ENCODE assay signal across 8 mouse cellular contexts in genomic region chr9:7184897-7185291, GRCm38 (mm10). TPM values are rescaled to one million over a fixed set of nuclear protein-coding genes. Genes with fewer than 3 reads are reported as not detected.
DNase-seq lines count a peak whose midpoint lies in the region; ATAC-seq and TF ChIP-seq lines count a peak whose summit lies in the region.

No protein-coding gene starts in this region.

- TF ChIP-seq CTCF in left cerebral cortex, adult 2 months (IDR thresholded peaks at IDR 0.05), result no peak

- H3K9ac ChIP-seq in embryonic facial prominence, embryonic 14.5 days (ENCODE audit: low read depth, low read length), result peak overlapping the region; percentile 86
- H3K9ac ChIP-seq in limb, embryonic 13.5 days, result peak overlapping the region; percentile 94
- H3K9ac ChIP-seq in midbrain, embryonic 14.5 days (replicated peaks; ENCODE audit: low read length), result peak overlapping the region; percentile 87

- H3K4me1 ChIP-seq in embryonic facial prominence, embryonic 14.5 days (ENCODE audit: control insufficient read depth, insufficient read depth, low read length), result peaks cover 10% of the 10 kb centered on the region
- H3K4me1 ChIP-seq in limb, embryonic 13.5 days, result peaks cover 17% of the 10 kb centered on the region
- H3K4me1 ChIP-seq in midbrain, embryonic 14.5 days (ENCODE audit: control insufficient read depth, insufficient read depth, low read length), result peaks cover 27% of the 10 kb centered on the region

- intact Hi-C loops in left cerebral cortex, adult 2 months (cut with DNase I), result loop anchor here (10.0 kb wide), 1 partner anchor 650 kb away; the partner anchor contains the start of gene Birc2

- WGBS in embryonic facial prominence, embryonic 14.5 days, result under 1% methylated on average over 21 of the region's 31 CpGs
- under 1% methylated on average over 27 of the region's 31 CpGs for WGBS in limb, embryonic 13.5 days
- WGBS in midbrain, embryonic 14.5 days, result under 1% methylated on average over 30 of the region's 31 CpGs

- H3K27me3 ChIP-seq in embryonic facial prominence, embryonic 14.5 days (replicated peaks; ENCODE audit: control insufficient read depth, insufficient read depth, low read length), result no peaks in the 10 kb centered on the region
- no peaks in the 10 kb centered on the region for H3K27me3 ChIP-seq in limb, embryonic 13.5 days
- no peaks in the 10 kb centered on the region for H3K27me3 ChIP-seq in midbrain, embryonic 14.5 days (ENCODE audit: control insufficient read depth, insufficient read depth, low read length)

- peak overlapping the region; percentile 82 for H3K4me3 ChIP-seq in left cerebral cortex, adult 2 months
- H3K4me3 ChIP-seq in embryonic facial prominence, embryonic 14.5 days (ENCODE audit: low read depth, low read length), result peak overlapping the region; percentile 85
- peak overlapping the region; percentile 94 for H3K4me3 ChIP-seq in limb, embryonic 13.5 days
- H3K4me3 ChIP-seq in midbrain, embryonic 14.5 days (replicated peaks; ENCODE audit: low read depth, low read length), result peak overlapping the region; percentile 99

- no peak for DNase-seq in left cerebral cortex, adult 2 months (ENCODE audit: extremely low spot score in 1 of 2, low spot score in 2 of 2)
- DNase-seq in left cerebral cortex, adult 11 months (ENCODE audit: low spot score), result no peak
- peak; percentile 42 for DNase-seq in NIH3T3 (ENCODE audit: low read depth)
- DNase-seq in embryonic facial prominence, embryonic 14.5 days (ENCODE audit: low spot score), result peak; percentile 35
- peak; percentile 58 for DNase-seq in midbrain, embryonic 14.5 days
- DNase-seq in thymus, postnatal 10 days (ENCODE audit: low spot score in 2 of 2), result no peak

- peak overlapping the region; percentile 84 for H3K4me2 ChIP-seq in embryonic facial prominence, embryonic 14.5 days (ENCODE audit: low read depth, low read length)
- H3K4me2 ChIP-seq in limb, embryonic 13.5 days (replicated peaks), result peak overlapping the region; percentile 84
- H3K4me2 ChIP-seq in midbrain, embryonic 14.5 days (ENCODE audit: low read length), result peak overlapping the region; percentile 90

- no peaks in the 10 kb centered on the region for H3K9me3 ChIP-seq in embryonic facial prominence, embryonic 14.5 days (ENCODE audit: control insufficient read depth, low read length)
- H3K9me3 ChIP-seq in limb, embryonic 13.5 days, result no peaks in the 10 kb centered on the region
- no peaks in the 10 kb centered on the region for H3K9me3 ChIP-seq in midbrain, embryonic 14.5 days (ENCODE audit: control insufficient read depth, low read length)

- peaks cover 7% of the 10 kb centered on the region for H3K36me3 ChIP-seq in embryonic facial prominence, embryonic 14.5 days (ENCODE audit: control insufficient read depth, insufficient read depth, low read length)
- H3K36me3 ChIP-seq in limb, embryonic 13.5 days, result peaks cover 12% of the 10 kb centered on the region
- H3K36me3 ChIP-seq in midbrain, embryonic 14.5 days (ENCODE audit: control insufficient read depth, insufficient read depth, low read length), result peaks cover 12% of the 10 kb centered on the region; the same call in 1 of the 2 replicates

- peak; percentile 67 for ATAC-seq in embryonic facial prominence, embryonic 14.5 days (ENCODE audit: low read depth)
- peak; percentile 5 to 37; a peak in 2 of 4 replicates for ATAC-seq in hematopoietic stem cell, adult 5-6 weeks (replicated peaks in 1 of 2; ENCODE audit: insufficient read depth in 1 of 2, low FRiP score in 2 of 2, low TSS enrichment in 1 of 2, low read depth in 1 of 2, poor library complexity in 2 of 2, severe bottlenecking in 2 of 2)
- peak; percentile 62 for ATAC-seq in limb, embryonic 13.5 days (ENCODE audit: low FRiP score, low read depth)
- ATAC-seq in midbrain, embryonic 14.5 days (ENCODE audit: low FRiP score, low TSS enrichment), result peak; percentile 75

- peak overlapping the region; percentile 62 for H3K27ac ChIP-seq in left cerebral cortex, adult 2 months
- H3K27ac ChIP-seq in embryonic facial prominence, embryonic 14.5 days (replicated peaks; ENCODE audit: low read depth, low read length), result peak overlapping the region; percentile 95
- peak overlapping the region; percentile 93 for H3K27ac ChIP-seq in limb, embryonic 13.5 days
- H3K27ac ChIP-seq in midbrain, embryonic 14.5 days (replicated peaks; ENCODE audit: low read depth, low read length), result peak overlapping the region; percentile 93

RNA-seq across cellular contexts. Expression of gene Dcun1d5, which starts 0.6 kb away (rescaled TPM):
- total RNA-seq in left cerebral cortex, adult 2 months (2021), result 10 to 100 TPM; 81.9 to 82.9 TPM
- polyA plus RNA-seq in embryonic facial prominence, embryonic 14.5 days (2014; fragmentation: Nextera tagmentation; extraction: Ambion mirVana), result 142 and 145 TPM in 2 replicates
- total RNA-seq in hematopoietic stem cell, adult 5-6 weeks (2017), result 90.4 and 94.7 TPM in 2 replicates
- 141 TPM in 2 replicates for polyA plus RNA-seq in limb, embryonic 13.5 days (2015; fragmentation: Nextera tagmentation; extraction: Ambion mirVana)
- polyA plus RNA-seq in midbrain, embryonic 14.5 days (2014; fragmentation: Nextera tagmentation; extraction: Ambion mirVana), result 118 TPM in 2 replicates

RNA-seq across cellular contexts. Expression of gene Dync2h1, which starts 0.6 kb away (rescaled TPM):
- 10 to 100 TPM; 33.1 to 34.5 TPM for total RNA-seq in left cerebral cortex, adult 2 months (2021)
- polyA plus RNA-seq in embryonic facial prominence, embryonic 14.5 days (2014; fragmentation: Nextera tagmentation; extraction: Ambion mirVana), result 16.6 and 18.5 TPM in 2 replicates
- 10.7 and 12.5 TPM in 2 replicates for total RNA-seq in hematopoietic stem cell, adult 5-6 weeks (2017)
- 21.3 and 21.6 TPM in 2 replicates for polyA plus RNA-seq in limb, embryonic 13.5 days (2015; fragmentation: Nextera tagmentation; extraction: Ambion mirVana)
- polyA plus RNA-seq in midbrain, embryonic 14.5 days (2014; fragmentation: Nextera tagmentation; extraction: Ambion mirVana), result 18.2 and 26.3 TPM in 2 replicates

Comparison
In these comparisons a context has a peak if more than half of its experiments do, and no peak if none do; other contexts are left out.
1. DNase-seq: peak in NIH3T3 (single experiment), embryonic facial prominence, embryonic 14.5 days (single experiment) and midbrain, embryonic 14.5 days (single experiment); none in left cerebral cortex, adult 2 months (0 of 2), left cerebral cortex, adult 11 months (single experiment) and thymus, postnatal 10 days (0 of 2).
2. ATAC-seq: peak in every context shown above with its lines; median percentile 75 in midbrain, embryonic 14.5 days; 67 in embryonic facial prominence, embryonic 14.5 days; 62 in limb, embryonic 13.5 days; 21 in hematopoietic stem cell, adult 5-6 weeks.
3. Peak in every context shown above with its lines, with median percentiles within 50 percentile points of each other: H3K27ac ChIP-seq, H3K4me3 ChIP-seq, H3K4me2 ChIP-seq and H3K9ac ChIP-seq.